Mouse (Mus musculus) kidney, embryonic 15.5 days (tissue): Measurements from ENCODE around the gene Endov. TPM values are rescaled to one million over a fixed set of nuclear protein-coding genes. Genes with fewer than 3 reads are reported as not detected.

Experiments
- ATAC-seq: fragments of 200-750 bp; cut with Nextera tagmentation; replicated peaks from 2 replicates; pipeline ENCODE4 v1.8.0; 2017; ENCODE audit warnings: moderate TSS enrichment; ENCODE audit not compliant: low FRiP score
- H3K27ac ChIP-seq: fragments of 300-500 bp; sonication (generic); 2 replicates; pipeline ENCODE4 v1.5.1; 2015; ENCODE audit warnings: mild to moderate bottlenecking, inconsistent platforms
- H3K27me3 ChIP-seq: fragments of 300-500 bp; sonication (generic); 2 replicates; pipeline ENCODE4 v1.6.1; 2015; ENCODE audit warnings: inconsistent platforms
- H3K36me3 ChIP-seq: fragments of 300-500 bp; sonication (generic); 2 replicates; pipeline ENCODE4 v1.6.1; 2015; ENCODE audit warnings: inconsistent platforms
- H3K4me1 ChIP-seq: fragments of 300-500 bp; sonication (generic); 2 replicates; pipeline ENCODE4 v1.6.1; 2015; ENCODE audit warnings: inconsistent platforms
- H3K4me2 ChIP-seq: fragments of 300-500 bp; sonication (generic); 2 replicates; pipeline ENCODE4 v1.6.1; 2015; ENCODE audit warnings: moderate library complexity, mild to moderate bottlenecking, inconsistent platforms
- H3K4me3 ChIP-seq: fragments of 300-500 bp; sonication (generic); replicated peaks from 2 replicates; pipeline ENCODE4 v1.5.1; 2015; ENCODE audit warnings: mild to moderate bottlenecking, inconsistent platforms
- H3K9ac ChIP-seq: fragments of 300-500 bp; sonication (generic); 2 replicates; pipeline ENCODE4 v1.6.1; 2015; ENCODE audit warnings: mild to moderate bottlenecking, inconsistent platforms
- H3K9me3 ChIP-seq: fragments of 300-500 bp; sonication (generic); replicated peaks from 2 replicates; pipeline ENCODE4 v1.6.1; 2016; ENCODE audit warnings: inconsistent platforms
- WGBS: fragments of 180-500 bp; shearing (Covaris S2); methylation state at CpG from one replicate; pipeline ENCODE4 v1.1.7; 2015; ENCODE audit warnings: mixed read lengths; 5-methylcytosine and 5-hydroxymethylcytosine counted together
- polyA plus RNA-seq: library from polyadenylated mRNA; unstranded; fragments of >200 nt; fragmentation: Nextera tagmentation; extraction: Ambion mirVana; gene quantifications from 2 replicates; pipeline ENCODE4 v1.2.1, GENCODE M21; 2015

Gene Endov
- polyA plus RNA-seq, 1 experiment from 2014 or later = 16.3 TPM

DNA sequence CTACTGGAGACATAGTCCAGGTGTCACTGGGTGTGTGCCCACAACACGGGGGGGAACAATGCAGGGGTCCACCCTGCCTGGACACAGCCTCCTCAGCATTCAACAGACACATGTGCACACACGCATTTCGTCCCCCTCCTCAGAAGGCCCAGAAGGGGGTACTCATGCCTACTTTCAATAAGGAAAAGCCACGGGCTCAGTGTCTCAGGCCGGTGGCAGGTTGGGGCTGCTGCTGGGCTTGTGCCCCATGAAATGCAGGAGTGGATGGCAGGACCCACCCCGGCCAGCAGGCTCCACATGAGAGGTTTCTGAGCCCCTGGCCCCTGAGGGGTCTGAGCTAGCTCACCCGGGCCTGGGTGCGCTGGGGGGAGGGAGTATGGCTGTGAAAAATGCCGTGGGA is 49.9 kb downstream of the Endov start:
- Histone ChIP-seq H3K36me3 (no peaks in the 10 kb centered on the region), H3K9me3 (no peaks in the 10 kb centered on the region), H3K4me3 (no peak overlapping the region), H3K4me1 (peaks cover 8% of the 10 kb centered on the region), H3K27ac (no peak overlapping the region), H3K9ac (no peak overlapping the region), H3K4me2 (no peak overlapping the region), H3K27me3 (peaks cover 61% of the 10 kb centered on the region)
- WGBS = 80% methylated on average over 9 of the region's 9 CpGs
- ATAC-seq = no peak

DNA sequence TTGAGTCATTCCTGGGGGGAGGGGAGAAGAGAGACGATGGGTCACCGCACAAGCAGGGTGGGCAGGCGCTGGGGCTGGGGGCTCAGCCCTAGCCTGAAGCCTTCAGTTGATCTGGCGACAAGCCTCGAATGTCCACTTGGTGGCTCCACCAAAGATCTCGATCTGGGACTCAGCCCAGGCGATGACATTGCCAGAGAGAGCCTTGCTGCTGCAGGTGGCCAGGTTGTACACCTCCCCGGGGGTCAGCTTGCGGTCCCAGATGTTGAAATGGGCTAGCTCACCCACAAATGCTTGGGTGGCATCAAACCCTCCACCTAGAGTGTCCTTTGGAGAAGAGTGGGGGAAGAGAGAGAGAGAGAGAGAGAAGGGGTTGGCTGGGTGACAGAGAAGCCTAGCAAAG is 51.2 kb downstream of the Endov start:
- H3K27me3 ChIP-seq = peaks cover 74% of the 10 kb centered on the region
- ATAC-seq = no peak
- H3K4me2 ChIP-seq = no peak overlapping the region
- no peak overlapping the region for H3K9ac ChIP-seq
- H3K9me3 ChIP-seq = no peaks in the 10 kb centered on the region
- no peaks in the 10 kb centered on the region for H3K36me3 ChIP-seq
- no peak overlapping the region for H3K4me3 ChIP-seq
- 48% methylated on average over 9 of the region's 9 CpGs for WGBS
- no peak overlapping the region for H3K27ac ChIP-seq
- peaks cover 21% of the 10 kb centered on the region for H3K4me1 ChIP-seq

DNA sequence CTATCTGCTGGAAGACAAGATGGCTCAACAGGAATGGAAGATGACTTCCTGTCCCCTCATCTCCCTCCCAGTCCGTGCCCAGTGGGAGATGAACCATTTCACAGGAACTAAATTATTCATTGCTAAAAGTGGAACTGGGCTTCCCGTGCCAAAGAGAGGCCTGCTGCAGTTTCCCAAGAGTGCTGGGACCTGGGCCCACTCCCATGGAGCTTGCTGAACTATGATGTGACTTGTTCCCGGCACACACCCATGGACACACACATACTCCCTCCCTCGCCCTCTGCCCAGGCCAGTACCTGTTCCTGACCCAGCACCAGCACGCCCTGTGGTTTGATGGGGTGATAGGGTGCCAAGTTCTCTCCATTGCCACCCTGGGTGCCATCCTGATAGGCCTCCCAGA is 51.7 kb downstream of the Endov start:
- Histone ChIP-seq H3K4me2 (no peak overlapping the region), H3K9ac (no peak overlapping the region), H3K27ac (no peak overlapping the region), H3K4me1 (peaks cover 26% of the 10 kb centered on the region), H3K4me3 (no peak overlapping the region), H3K9me3 (no peaks in the 10 kb centered on the region), H3K36me3 (no peaks in the 10 kb centered on the region), H3K27me3 (peaks cover 76% of the 10 kb centered on the region)
- ATAC-seq = no peak
- WGBS = 80% methylated on average over 5 of the region's 5 CpGs

DNA sequence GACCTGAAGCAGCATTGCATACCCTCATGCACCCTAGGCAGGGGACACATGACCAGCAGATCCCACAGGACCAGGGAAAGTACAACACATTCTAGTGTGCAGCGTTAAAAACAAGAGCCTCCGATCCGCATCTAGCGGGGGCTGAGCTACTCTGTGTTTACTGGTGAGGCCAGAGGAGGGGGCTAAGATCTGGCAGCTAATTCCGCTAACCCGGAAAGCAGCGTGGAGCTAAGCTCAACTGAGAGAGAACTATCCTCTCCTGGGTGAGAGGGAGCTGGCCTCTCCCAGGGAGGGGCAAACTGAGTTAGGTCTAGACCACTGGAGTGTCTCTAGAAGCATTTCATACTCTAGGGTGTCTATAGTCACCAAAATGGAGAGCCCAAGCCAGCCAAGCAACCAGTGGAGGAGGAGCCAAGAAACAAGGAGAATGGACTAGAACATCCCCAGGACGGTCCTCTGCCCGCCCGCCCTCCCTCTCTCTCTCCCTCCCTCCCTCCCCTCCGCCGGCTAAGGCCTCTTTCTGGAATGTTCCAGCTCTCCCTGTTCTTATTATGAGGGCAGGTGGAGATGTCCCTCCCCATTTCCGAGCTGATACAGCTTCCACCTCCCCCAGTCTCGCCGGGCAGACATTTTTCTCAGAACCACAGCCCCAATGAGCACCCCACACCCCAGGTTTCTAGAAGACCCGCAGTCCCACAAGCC is 52.8 kb downstream of the Endov start:
- H3K27ac ChIP-seq = no peak overlapping the region
- H3K4me3 ChIP-seq = no peak overlapping the region
- no peak for ATAC-seq
- H3K4me1 ChIP-seq = peaks cover 37% of the 10 kb centered on the region
- no peak overlapping the region for H3K4me2 ChIP-seq
- no peak overlapping the region for H3K9ac ChIP-seq
- 54% methylated on average over 16 of the region's 16 CpGs for WGBS
- no peaks in the 10 kb centered on the region for H3K36me3 ChIP-seq
- peaks cover 86% of the 10 kb centered on the region for H3K27me3 ChIP-seq
- no peaks in the 10 kb centered on the region for H3K9me3 ChIP-seq

DNA sequence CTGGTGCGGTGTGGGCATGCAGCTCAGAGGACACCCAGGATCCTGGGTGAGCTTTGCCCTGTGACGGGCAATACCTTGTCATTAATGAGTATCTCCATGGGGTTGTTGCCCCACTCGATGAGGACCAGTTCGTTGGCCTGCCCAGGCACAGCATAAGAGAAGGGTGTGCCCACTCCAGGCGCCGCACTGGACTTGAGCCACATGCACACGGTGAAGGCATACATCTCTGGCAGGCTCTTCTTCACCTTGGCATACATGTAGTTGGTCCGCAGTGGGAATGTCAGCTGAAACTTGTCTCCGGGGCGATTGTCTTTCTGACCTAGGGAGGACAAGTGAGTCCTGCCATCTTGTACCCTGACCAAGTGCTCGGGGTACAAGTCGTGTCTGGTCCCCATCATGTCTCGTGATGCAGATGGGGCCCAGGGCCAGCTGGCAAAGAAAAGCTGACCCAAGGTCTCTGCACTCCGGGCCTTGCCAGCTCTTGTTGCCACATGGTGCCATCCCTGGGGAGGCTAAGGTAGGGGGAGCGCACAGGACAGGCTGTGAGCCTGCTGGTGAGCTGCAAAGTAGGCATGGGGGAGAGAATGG is 53.5 kb downstream of the Endov start:
- no peak overlapping the region for H3K9ac ChIP-seq
- H3K4me1 ChIP-seq = peaks cover 43% of the 10 kb centered on the region
- no peaks in the 10 kb centered on the region for H3K36me3 ChIP-seq
- H3K4me2 ChIP-seq = no peak overlapping the region
- no peaks in the 10 kb centered on the region for H3K9me3 ChIP-seq
- no peak overlapping the region for H3K27ac ChIP-seq
- H3K27me3 ChIP-seq = peaks cover 89% of the 10 kb centered on the region
- no peak overlapping the region for H3K4me3 ChIP-seq
- ATAC-seq = no peak
- WGBS = 86% methylated on average over 15 of the region's 15 CpGs

DNA sequence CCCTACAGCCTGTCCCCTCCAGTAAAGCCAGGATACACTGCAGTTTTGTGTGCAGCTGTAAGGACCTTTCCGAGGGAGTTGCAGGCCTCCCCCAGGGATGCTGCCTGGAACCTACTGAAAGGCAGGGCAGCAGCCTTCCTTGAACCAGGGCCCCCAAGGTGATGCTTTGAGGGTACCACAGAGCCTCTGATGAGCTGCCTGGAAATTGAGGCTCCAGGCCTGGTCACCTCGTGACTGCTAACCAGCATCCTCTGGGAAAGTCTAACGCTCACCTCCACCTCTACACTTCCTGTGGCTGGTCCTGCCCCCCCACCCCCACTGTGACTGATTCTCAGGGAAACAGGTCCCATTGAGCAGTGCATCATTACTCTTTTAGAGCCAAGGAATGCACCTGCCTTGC is 54.1 kb downstream of the Endov start:
- Histone ChIP-seq H3K4me1 (peaks cover 45% of the 10 kb centered on the region), H3K4me3 (no peak overlapping the region), H3K27me3 (peaks cover 90% of the 10 kb centered on the region), H3K4me2 (no peak overlapping the region), H3K9me3 (no peaks in the 10 kb centered on the region), H3K27ac (no peak overlapping the region), H3K36me3 (no peaks in the 10 kb centered on the region), H3K9ac (no peak overlapping the region)
- no peak for ATAC-seq
- 49% methylated on average over 3 of the region's 3 CpGs for WGBS

DNA sequence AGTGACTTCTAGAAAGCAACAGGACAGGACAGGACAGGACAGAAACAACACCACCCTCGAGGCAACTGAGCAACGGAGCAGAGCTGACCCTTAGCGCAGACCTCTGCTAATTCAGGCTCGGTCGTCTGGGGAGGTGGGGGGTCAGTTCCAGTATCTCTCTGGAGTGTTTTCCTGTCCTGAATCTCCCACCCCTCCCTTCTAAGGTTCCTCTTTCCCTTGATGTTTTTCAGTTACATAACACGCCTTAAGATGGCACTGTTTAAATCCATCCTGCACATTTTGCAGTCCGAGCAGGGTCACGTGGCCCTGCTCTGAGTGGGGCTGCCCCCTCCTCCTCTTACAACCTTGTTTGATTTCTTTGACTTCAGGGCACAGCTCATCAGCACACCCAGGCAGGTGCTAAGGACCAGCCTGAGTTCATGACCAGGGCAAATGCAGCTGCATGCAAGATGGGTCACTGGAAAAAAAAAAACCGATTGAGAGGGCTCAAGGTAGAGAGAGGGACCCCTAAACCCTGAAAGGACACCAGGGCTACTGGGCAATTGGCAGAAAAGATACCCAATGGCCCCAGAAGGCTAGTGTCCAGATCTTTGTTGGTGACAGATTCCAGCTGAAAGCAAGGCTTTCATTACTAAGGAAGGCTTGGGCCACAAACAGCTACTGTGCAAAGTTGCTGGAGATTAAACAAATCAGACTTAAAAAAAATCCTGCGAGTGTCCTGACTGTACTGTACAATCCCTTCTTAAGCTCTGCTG is 54.8 kb downstream of the Endov start:
- no peak for ATAC-seq
- no peak overlapping the region for H3K9ac ChIP-seq
- no peaks in the 10 kb centered on the region for H3K36me3 ChIP-seq
- 3% methylated on average over 10 of the region's 10 CpGs for WGBS
- no peak overlapping the region for H3K27ac ChIP-seq
- H3K4me3 ChIP-seq = peak overlapping the region; percentile 57; the same call in 1 of the 2 replicates
- H3K9me3 ChIP-seq = no peaks in the 10 kb centered on the region
- H3K4me2 ChIP-seq = peak overlapping the region; percentile 99
- peaks cover 93% of the 10 kb centered on the region for H3K27me3 ChIP-seq
- H3K4me1 ChIP-seq = peaks cover 45% of the 10 kb centered on the region

DNA sequence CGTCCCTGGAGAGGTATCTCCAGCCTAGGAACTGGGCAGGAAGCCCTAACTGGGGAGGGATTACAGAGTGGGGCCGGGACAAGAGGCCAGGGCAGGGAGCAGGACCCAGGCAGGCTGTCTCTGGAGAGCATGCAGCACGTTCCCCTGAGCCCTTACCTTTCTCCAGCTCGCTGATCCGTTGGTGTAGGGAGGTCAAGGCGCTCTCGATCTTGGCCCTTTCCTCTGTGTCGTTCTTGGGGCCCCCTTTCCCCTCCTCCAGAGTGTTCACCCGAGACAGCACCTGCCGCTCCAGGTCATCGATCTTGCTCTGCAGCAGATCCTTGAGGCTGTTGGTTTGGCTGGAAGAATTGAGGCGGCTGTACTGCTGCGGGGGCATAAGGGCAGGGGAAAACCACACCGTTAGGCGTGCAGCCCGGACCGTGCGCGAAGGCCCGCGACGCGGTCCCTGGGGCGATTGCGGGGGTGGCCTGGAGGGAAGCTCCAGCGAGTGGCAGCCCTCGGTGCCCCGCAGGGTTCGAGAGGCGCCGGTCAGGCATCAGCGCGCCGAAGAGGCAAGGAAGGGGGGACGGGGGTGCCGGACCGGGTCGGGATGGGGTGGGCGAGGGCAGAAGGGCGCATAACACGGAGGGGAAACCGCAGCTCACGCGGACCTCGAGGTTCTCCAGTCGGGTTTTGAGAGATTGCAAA is 55.5 kb downstream of the Endov start:
- peaks cover 45% of the 10 kb centered on the region for H3K4me1 ChIP-seq
- under 1% methylated on average over 44 of the region's 46 CpGs for WGBS
- H3K36me3 ChIP-seq = no peaks in the 10 kb centered on the region
- ATAC-seq = peak; percentile 24; the same call in 1 of the 2 replicates
- H3K9ac ChIP-seq = peak overlapping the region; percentile 58
- H3K27ac ChIP-seq = no peak overlapping the region
- peak overlapping the region; percentile 57 for H3K4me3 ChIP-seq
- H3K4me2 ChIP-seq = peak overlapping the region; percentile 99
- H3K9me3 ChIP-seq = no peaks in the 10 kb centered on the region
- H3K27me3 ChIP-seq = peaks cover 92% of the 10 kb centered on the region

DNA sequence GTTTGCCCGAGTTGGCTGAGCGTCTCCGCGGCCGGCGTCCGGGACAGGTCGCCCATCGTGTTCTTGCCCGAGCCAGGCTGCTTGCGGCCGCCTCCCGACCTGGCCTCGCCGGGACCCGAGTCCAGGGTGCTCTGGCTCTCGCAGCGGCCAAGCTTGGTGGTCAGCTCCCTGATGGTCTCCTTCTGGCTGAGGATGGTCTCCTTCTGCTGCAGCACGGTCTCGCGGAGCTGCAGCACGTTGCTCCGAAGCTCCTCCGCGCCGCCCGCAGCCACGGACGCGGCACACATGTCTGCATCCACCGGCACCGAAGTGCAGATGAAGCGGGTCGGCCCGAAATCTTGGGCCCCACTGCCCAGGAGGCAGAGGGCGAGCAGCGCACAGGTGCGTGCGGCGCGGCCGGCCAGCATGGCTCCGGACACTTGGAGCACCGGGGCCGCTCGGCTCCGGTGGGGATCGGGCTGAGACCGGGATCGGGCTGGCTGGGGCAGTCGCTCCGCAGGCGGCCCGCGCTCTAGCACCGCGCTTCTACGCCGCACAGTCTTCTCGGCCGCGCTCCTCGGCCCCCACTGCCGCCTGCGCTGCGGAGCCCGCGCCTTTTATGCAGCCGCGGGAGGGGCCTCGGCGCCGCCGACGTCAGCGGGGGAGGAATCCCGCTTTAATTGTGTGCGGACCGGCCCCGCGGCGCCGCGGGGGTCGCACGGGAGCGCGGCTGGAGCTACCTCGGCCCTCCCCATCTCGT is 56.2 kb downstream of the Endov start, which contains the start of gene Nptx1:
Gene Nptx1 (minus strand): TSS at position 571 of the 739 bp plus-strand sequence.
- no peaks in the 10 kb centered on the region for H3K9me3 ChIP-seq
- no peak within 1 kb of the TSS for H3K27ac ChIP-seq
- no peaks in the 10 kb centered on the region for H3K36me3 ChIP-seq
- H3K4me2 ChIP-seq = peak within 1 kb of the TSS; percentile 99
- peak within 1 kb of the TSS; percentile 58 for H3K9ac ChIP-seq
- H3K4me1 ChIP-seq = peaks cover 45% of the 10 kb centered on the region
- under 1% methylated on average over 89 of the region's 90 CpGs for WGBS
- H3K27me3 ChIP-seq = peaks cover 94% of the 10 kb centered on the region
- H3K4me3 ChIP-seq = peak within 1 kb of the TSS; percentile 57
- ATAC-seq = no peak; the same call in 1 of the 2 replicates

DNA sequence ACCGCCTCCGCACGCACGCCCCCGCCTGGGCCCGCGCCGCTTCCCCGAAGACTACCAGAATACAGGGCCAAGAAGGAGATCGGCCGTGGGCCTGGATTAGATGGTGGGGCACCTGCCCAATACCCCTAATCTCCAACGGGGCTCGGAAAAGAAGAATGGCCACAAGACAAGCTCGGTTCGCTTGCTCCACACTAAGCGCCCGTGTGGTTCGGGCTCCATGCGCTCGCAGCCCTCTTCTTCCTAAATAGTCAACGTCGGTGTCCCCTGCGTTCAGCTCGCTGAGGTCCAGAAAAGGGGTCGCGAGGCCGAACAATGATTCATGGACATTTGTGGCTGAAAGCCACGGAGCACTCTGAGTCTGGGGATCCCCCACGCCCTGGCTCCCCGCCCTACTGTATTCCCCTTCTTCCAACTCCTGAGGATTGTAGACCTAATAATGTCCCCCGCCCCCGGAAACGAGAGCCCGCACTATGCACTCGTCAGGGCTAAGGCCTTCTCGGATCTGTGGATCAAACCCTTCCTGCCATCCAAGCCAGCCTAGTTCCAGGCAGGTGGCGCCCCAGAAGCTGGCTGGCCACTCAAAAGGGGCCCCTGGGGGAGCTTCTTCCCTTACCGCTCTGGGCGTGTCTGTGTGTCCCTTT is 56.9 kb downstream of the Endov start:
- Histone ChIP-seq H3K9me3 (no peaks in the 10 kb centered on the region), H3K9ac (peak overlapping the region; percentile 58), H3K27ac (no peak overlapping the region), H3K4me3 (peak overlapping the region; percentile 57), H3K27me3 (peaks cover 93% of the 10 kb centered on the region), H3K4me2 (peak overlapping the region; percentile 99), H3K36me3 (no peaks in the 10 kb centered on the region), H3K4me1 (peaks cover 45% of the 10 kb centered on the region)
- 0 out of 2 replicates have a peak, but pooled peaks have one; percentile 20 for ATAC-seq
- under 1% methylated on average over 39 of the region's 39 CpGs for WGBS
